Mouse (Mus musculus) thymus, adult 2 months (tissue): ENCODE results near the gene Map3k4. TPM values are rescaled to one million over a fixed set of nuclear protein-coding genes. Genes with fewer than 3 reads are reported as not detected.

ENCODE experiments used
- DNase-seq: peaks from one replicate; pipeline ENCODE4 v3.0.0; 2021
- H3K27ac ChIP-seq: fragments of 200-500 bp; 2 replicates; pipeline ENCODE4 v1.5.1; 2012; ENCODE audit warnings: low read length, control low read depth; ENCODE audit not compliant: control insufficient read depth, insufficient read depth
- H3K27me3 ChIP-seq: fragments of 200-500 bp; 2 replicates; pipeline ENCODE4 v1.6.1; 2012; ENCODE audit warnings: mild to moderate bottlenecking, low read length, moderate library complexity, mixed read lengths; ENCODE audit not compliant: control insufficient read depth, insufficient read depth
- H3K36me3 ChIP-seq: fragments of 200-500 bp; 2 replicates; pipeline ENCODE4 v1.6.1; 2012; ENCODE audit warnings: mild to moderate bottlenecking, low read length, moderate library complexity; ENCODE audit not compliant: control insufficient read depth, insufficient read depth
- H3K4me1 ChIP-seq: fragments of 200-500 bp; replicated peaks from 2 replicates; pipeline ENCODE4 v1.6.1; 2012; ENCODE audit warnings: low read length; ENCODE audit not compliant: control insufficient read depth, insufficient read depth
- H3K4me3 ChIP-seq: fragments of 200-500 bp; 2 replicates; pipeline ENCODE4 v1.5.1; 2012; ENCODE audit warnings: mild to moderate bottlenecking, low read length, control low read depth, moderate library complexity; ENCODE audit not compliant: control insufficient read depth, insufficient read depth
- CTCF ChIP-seq: fragments of 200-500 bp; IDR thresholded peaks from 2 replicates; pipeline ENCODE4 v1.5.1; 2012; ENCODE audit warnings: mild to moderate bottlenecking, control low read depth, low read length, moderate library complexity, borderline replicate concordance; ENCODE audit not compliant: control insufficient read depth, poor library complexity, insufficient read depth; ENCODE audit errors: extremely low read depth
- POLR2A ChIP-seq: fragments of 200-500 bp; IDR thresholded peaks from 2 replicates; pipeline ENCODE4 v1.6.1; 2012; ENCODE audit warnings: mild to moderate bottlenecking, low read length, control low read depth, moderate library complexity; ENCODE audit not compliant: control insufficient read depth, poor library complexity, insufficient read depth; ENCODE audit errors: extremely low read depth
- WGBS: fragments of 180-500 bp; shearing (Covaris S2); methylation state at CpG from one replicate; pipeline ENCODE4 v1.1.7; 2018; 5-methylcytosine and 5-hydroxymethylcytosine counted together
- polyA plus RNA-seq: library from polyadenylated mRNA; depleted of rRNA; stranded (reverse); fragments of >200 nt; gene quantifications from 2 replicates; pipeline ENCODE4 v1.2.3, GENCODE M21; 2012

Gene Map3k4
- polyA plus RNA-seq, 1 experiment = 27.7 TPM

DNA sequence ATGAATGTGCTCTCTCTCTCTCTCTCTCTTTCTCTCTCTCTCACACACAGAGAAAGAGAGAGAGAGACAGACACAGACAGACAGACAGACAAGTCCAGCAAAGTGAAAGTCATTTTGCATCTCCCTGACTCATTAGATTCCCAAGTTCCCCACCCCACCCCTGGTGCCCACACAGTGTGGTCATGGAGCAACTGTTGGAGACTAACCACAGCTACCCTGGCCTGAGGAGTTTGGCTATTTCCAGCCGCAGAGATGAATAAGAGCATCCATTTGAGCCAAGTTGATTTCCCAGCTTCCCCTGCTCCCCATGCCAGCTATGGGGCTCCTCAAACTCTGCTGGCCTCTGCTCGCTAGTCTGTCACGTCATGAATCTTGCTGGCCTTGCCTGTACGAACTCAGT, 109.1 kb downstream of the Map3k4 start:
- Histone ChIP-seq H3K36me3 (no peaks in the 10 kb centered on the region), H3K27ac (no peak overlapping the region), H3K27me3 (no peaks in the 10 kb centered on the region), H3K4me1 (peaks cover 22% of the 10 kb centered on the region), H3K4me3 (no peak overlapping the region)
- DNase-seq = no peak
- TF ChIP-seq POLR2A (no peak), CTCF (no peak)
- 88% methylated on average over 4 of the region's 4 CpGs for WGBS

GRCm38 (mm10) chr17:12207022-12207548, 111.5 kb downstream of the Map3k4 start:
- H3K36me3 ChIP-seq = no peaks in the 10 kb centered on the region
- no peak overlapping the region for H3K27ac ChIP-seq
- no peak overlapping the region for H3K4me3 ChIP-seq
- no peaks in the 10 kb centered on the region for H3K27me3 ChIP-seq
- H3K4me1 ChIP-seq = peaks cover 25% of the 10 kb centered on the region
- TF ChIP-seq POLR2A (no peak), CTCF (no peak)
- WGBS = 72% methylated on average over 1 of the region's 1 CpGs
- no peak for DNase-seq

- 69% methylated on average over 3 of the region's 3 CpGs for WGBS
- TF ChIP-seq POLR2A (no peak), CTCF (no peak)
These were observed 112.3 kb downstream of the Map3k4 start for GRCm38 (mm10) chr17:12206248-12206647.

GRCm38 (mm10) chr17:12205694-12206075, 112.9 kb downstream of the Map3k4 start:
- H3K36me3 ChIP-seq = no peaks in the 10 kb centered on the region
- no peaks in the 10 kb centered on the region for H3K27me3 ChIP-seq
- peak overlapping the region; percentile 11; the same call in 1 of the 2 replicates for H3K27ac ChIP-seq
- 6% methylated on average over 4 of the region's 4 CpGs for WGBS
- H3K4me3 ChIP-seq = no peak overlapping the region
- TF ChIP-seq POLR2A (no peak), CTCF (no peak)
- peaks cover 28% of the 10 kb centered on the region for H3K4me1 ChIP-seq
- DNase-seq = peak; percentile 60

More at GRCm38 (mm10) chr17:12206248-12206647, 112.3 kb downstream of the Map3k4 start:
- DNase-seq = no peak
- H3K27ac ChIP-seq = no peak overlapping the region
- no peaks in the 10 kb centered on the region for H3K36me3 ChIP-seq
- H3K4me3 ChIP-seq = no peak overlapping the region
- peaks cover 27% of the 10 kb centered on the region for H3K4me1 ChIP-seq
- H3K27me3 ChIP-seq = no peaks in the 10 kb centered on the region

DNA sequence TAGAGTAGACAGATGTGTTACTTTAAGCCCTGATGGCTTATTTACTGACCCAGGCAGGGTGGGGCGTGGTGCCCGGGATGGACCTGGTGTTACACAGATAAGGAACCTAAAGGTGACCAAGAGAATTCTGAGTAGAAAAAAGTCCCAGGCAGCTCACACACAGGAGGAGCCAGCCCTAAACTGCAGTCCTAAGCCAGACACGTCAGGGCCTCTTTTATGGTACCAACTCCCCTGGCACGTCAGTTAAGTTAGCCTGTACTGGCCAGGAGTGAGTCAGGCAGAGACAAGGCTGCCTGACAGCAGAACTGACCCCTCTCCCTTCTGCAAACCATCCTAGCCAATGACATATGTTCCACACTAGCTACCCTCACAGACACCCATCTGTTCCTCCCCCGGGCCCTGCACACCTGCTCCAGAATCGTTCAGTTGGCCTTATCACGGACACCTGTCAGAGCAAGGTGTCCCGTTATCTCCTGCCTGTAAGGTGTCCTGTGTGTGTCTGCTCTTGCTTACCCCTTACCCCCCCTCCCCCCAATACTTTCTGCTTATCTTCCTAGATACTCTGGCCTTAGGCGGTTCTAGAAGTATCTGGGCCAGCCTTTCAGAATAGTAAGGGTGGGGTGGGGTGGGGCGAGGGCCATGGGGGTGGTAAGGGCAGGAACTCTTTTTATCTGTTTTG, 113.4 kb downstream of the Map3k4 start:
- Histone ChIP-seq H3K4me3 (no peak overlapping the region), H3K36me3 (no peaks in the 10 kb centered on the region), H3K4me1 (peaks cover 28% of the 10 kb centered on the region), H3K27ac (peak overlapping the region; percentile 11; the same call in 1 of the 2 replicates), H3K27me3 (no peaks in the 10 kb centered on the region)
- 39% methylated on average over 10 of the region's 10 CpGs for WGBS
- no peak for TF ChIP-seq POLR2A
- no peak for TF ChIP-seq CTCF
- DNase-seq = no peak

GRCm38 (mm10) chr17:12204689-12205014, 113.9 kb downstream of the Map3k4 start:
- Histone ChIP-seq H3K4me3 (no peak overlapping the region), H3K27ac (no peak overlapping the region), H3K4me1 (peaks cover 28% of the 10 kb centered on the region), H3K36me3 (no peaks in the 10 kb centered on the region), H3K27me3 (no peaks in the 10 kb centered on the region)
- TF ChIP-seq POLR2A = no peak
- no peak for TF ChIP-seq CTCF
- no peak for DNase-seq
- 98% methylated on average over 3 of the region's 3 CpGs for WGBS

DNA sequence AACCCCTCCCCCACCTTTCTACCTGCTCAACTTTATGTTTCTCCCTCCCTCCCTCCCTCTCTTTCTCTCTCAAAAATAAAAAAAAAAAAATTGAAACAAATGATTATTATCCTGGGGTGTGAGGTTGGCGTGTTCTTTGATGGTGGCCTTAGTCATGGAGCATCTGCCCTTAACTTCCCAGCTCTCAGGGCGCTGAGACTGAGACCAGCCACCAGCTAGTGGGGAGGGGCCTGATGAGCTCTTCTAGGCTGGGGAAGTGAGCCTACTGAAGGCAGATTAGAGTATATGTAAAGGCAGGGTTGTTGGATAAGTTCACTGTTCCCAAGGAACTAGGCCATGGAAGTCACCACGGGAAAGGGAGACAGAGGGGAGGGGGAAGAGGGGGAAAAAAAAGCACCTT, 114.3 kb downstream of the Map3k4 start:
- no peaks in the 10 kb centered on the region for H3K27me3 ChIP-seq
- 92% methylated on average over 3 of the region's 3 CpGs for WGBS
- no peak for TF ChIP-seq POLR2A
- no peaks in the 10 kb centered on the region for H3K36me3 ChIP-seq
- H3K4me3 ChIP-seq = no peak overlapping the region
- peaks cover 28% of the 10 kb centered on the region for H3K4me1 ChIP-seq
- no peak overlapping the region for H3K27ac ChIP-seq
- DNase-seq = no peak
